Comparison of ENCODE assay signal across 9 mouse cellular contexts in the genomic region with DNA sequence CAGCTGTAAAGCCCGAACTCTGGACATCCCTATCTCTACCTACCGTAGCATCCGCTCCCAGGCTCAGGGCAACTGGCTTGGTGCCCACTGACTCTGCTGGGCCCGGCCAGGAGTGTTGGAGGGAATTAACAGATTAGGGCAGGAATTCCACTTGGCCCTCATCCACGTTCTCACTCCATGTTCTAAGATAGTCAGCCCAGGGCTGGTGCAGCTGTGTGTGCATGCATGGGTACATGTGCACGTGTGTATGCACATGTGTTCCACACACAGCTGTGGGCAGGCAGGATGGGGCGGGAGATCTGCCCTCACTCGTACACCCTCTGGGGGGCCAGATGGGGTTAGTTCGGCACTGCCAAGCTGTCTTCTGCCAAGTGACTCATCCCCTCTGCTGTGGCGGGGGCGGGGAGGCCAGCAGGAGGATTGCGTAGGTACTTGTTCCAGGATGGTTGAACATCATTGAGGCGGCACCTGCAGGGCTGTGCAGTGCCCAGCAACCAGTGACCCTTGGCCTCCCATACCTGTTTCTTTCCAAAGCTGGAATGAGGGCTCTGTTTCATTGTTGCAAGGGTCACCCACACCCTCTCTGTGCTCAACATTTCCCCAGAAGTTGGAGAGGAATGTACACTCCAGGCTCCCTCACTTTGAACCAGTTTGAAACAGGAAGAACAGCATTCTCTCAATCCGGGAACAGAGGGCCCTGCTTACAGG. TPM values are rescaled to one million over a fixed set of nuclear protein-coding genes. Genes with fewer than 3 reads are reported as not detected.
DNase-seq lines count a peak whose midpoint lies in the region; ATAC-seq and TF ChIP-seq lines count a peak whose summit lies in the region.
"Had no signal": no experiment of that assay in that cellular context is flagged by ENCODE, and none has a peak within 500 bp of the region (broad histone marks: within the 10 kb centered on the region; RNA-seq: fewer than 3 reads in every experiment).

No protein-coding gene starts in this region.

- peak; percentile 99 for DNase-seq in heart, adult 11 months
- no peak for DNase-seq in heart, embryonic 10.5 days (ENCODE audit: low spot score)
- DNase-seq in adrenal gland, adult (ENCODE audit: inconsistent age in 2 of 2, low spot score in 1 of 2), result peak; percentile 88 to 91
- DNase-seq in fibroblast of lung, adult 2 months (ENCODE audit: low read depth), result peak; percentile 49
- DNase-seq in lung, adult 2 months, result peak; percentile 62
- DNase-seq in urinary bladder, postnatal 10 days (ENCODE audit: low spot score), result peak; percentile 31
- DNase-seq in spleen, adult 12 weeks (ENCODE audit: low spot score), result no peak

- peak; percentile 37 for ATAC-seq in intestine, postnatal 0 days

- H3K4me2 ChIP-seq in intestine, postnatal 0 days (replicated peaks; ENCODE audit: low read depth), result no peak overlapping the region

- H3K4me3 ChIP-seq in heart, embryonic 10.5 days, result no peak overlapping the region
- no peak overlapping the region for H3K4me3 ChIP-seq in intestine, postnatal 0 days (ENCODE audit: low read depth, low read length)
- H3K4me3 ChIP-seq in lung, adult 2 months (replicated peaks; ENCODE audit: extremely low read depth, low read depth, low read length), result no peak overlapping the region

- H3K36me3 ChIP-seq in heart, embryonic 10.5 days, result no peaks in the 10 kb centered on the region
- no peaks in the 10 kb centered on the region for H3K36me3 ChIP-seq in intestine, postnatal 0 days (ENCODE audit: control insufficient read depth, insufficient read depth)

- no peak overlapping the region for H3K27ac ChIP-seq in heart, embryonic 10.5 days
- H3K27ac ChIP-seq in intestine, postnatal 0 days (ENCODE audit: low read depth, low read length), result no peak overlapping the region
- H3K27ac ChIP-seq: liver, embryonic 14.5 days had no signal

- no peaks in the 10 kb centered on the region for H3K9me3 ChIP-seq in heart, embryonic 10.5 days
- H3K9me3 ChIP-seq in intestine, postnatal 0 days (ENCODE audit: control insufficient read depth), result no peaks in the 10 kb centered on the region

- H3K4me1 ChIP-seq in heart, embryonic 10.5 days, result peaks cover 38% of the 10 kb centered on the region
- peaks cover 8% of the 10 kb centered on the region for H3K4me1 ChIP-seq in intestine, postnatal 0 days (replicated peaks; ENCODE audit: control insufficient read depth, insufficient read depth, low read length)
- H3K4me1 ChIP-seq in lung, adult 2 months (ENCODE audit: control insufficient read depth, insufficient read depth, low read length), result peaks cover 16% of the 10 kb centered on the region

- TF ChIP-seq POLR2A in lung, adult 2 months (IDR thresholded peaks at IDR 0.05; ENCODE audit: borderline replicate concordance, extremely low read depth, low read depth, low read length), result no peak

- 0 out of 2 replicates have a peak, but pooled peaks have one; percentile 17 for TF ChIP-seq CTCF in intestine, postnatal 0 days (IDR thresholded peaks at IDR 0.05; ENCODE audit: low read depth)
- TF ChIP-seq CTCF in lung, adult 2 months (IDR thresholded peaks at IDR 0.05; ENCODE audit: insufficient read depth, low read length), result no peak

- 62% methylated on average over 14 of the region's 14 CpGs for WGBS in heart, embryonic 10.5 days
- WGBS in intestine, postnatal 0 days, result 48% methylated on average over 14 of the region's 14 CpGs
- 45% methylated on average over 14 of the region's 14 CpGs for WGBS in lung, adult 2 months

- peaks cover 57% of the 10 kb centered on the region for H3K27me3 ChIP-seq in heart, embryonic 10.5 days (ENCODE audit: insufficient read depth, poor library complexity, severe bottlenecking)
- H3K27me3 ChIP-seq in intestine, postnatal 0 days (replicated peaks; ENCODE audit: control insufficient read depth, insufficient read depth, low read length), result peaks cover 21% of the 10 kb centered on the region

- no peak overlapping the region for H3K9ac ChIP-seq in intestine, postnatal 0 days (ENCODE audit: low read depth, low read length)
- H3K9ac ChIP-seq: liver, embryonic 14.5 days had no signal

RNA-seq across cellular contexts. Expression of a gene that starts 2.6 kb away (rescaled TPM):
- 2.0 and 2.7 TPM in 2 replicates for polyA plus RNA-seq in heart, embryonic 10.5 days (2016; fragmentation: Nextera tagmentation; extraction: Ambion mirVana)
- polyA plus RNA-seq in intestine, postnatal 0 days (2015; fragmentation: Nextera tagmentation; extraction: Ambion mirVana), result 0.69 and 0.86 TPM in 2 replicates
- polyA plus RNA-seq in lung, adult 2 months (2012; rRNA removed), result 16.8 and 34.2 TPM in 2 replicates

RNA-seq across cellular contexts. Expression of a gene that starts 12.1 kb away (rescaled TPM):
- not detected in 2 replicates for polyA plus RNA-seq in heart, embryonic 10.5 days (2016; fragmentation: Nextera tagmentation; extraction: Ambion mirVana)
- polyA plus RNA-seq in intestine, postnatal 0 days (2015; fragmentation: Nextera tagmentation; extraction: Ambion mirVana), result not detected in 2 replicates
- 1.3 and 2.9 TPM in 2 replicates for polyA plus RNA-seq in lung, adult 2 months (2012; rRNA removed)

Comparison
In these comparisons a context has a peak if more than half of its experiments do, and no peak if none do; other contexts are left out.
1. DNase-seq: peak in heart, adult 11 months (single experiment), adrenal gland, adult (2 of 2), fibroblast of lung, adult 2 months (single experiment), lung, adult 2 months (single experiment) and urinary bladder, postnatal 10 days (single experiment); none in heart, embryonic 10.5 days (single experiment) and spleen, adult 12 weeks (single experiment).